In genomic region chr1:159150351-159150750, GRCm38 (mm10) we compare ENCODE assay signal across 11 mouse cellular contexts.
"Had no signal": no experiment of that assay in that cellular context is flagged by ENCODE, and none has a peak within 500 bp of the region (broad histone marks: within the 10 kb centered on the region; RNA-seq: fewer than 3 reads in every experiment).

No protein-coding gene starts in this region.

- ATAC-seq: liver, postnatal 0 days; lung, postnatal 0 days; midbrain, embryonic 13.5 days; midbrain, embryonic 15.5 days had no signal

- DNase-seq: liver, postnatal 0 days; lung, adult 2 months; lung, postnatal 14 days; lung, postnatal 36 days; right cerebral cortex, postnatal 14 days; thymus, adult 18-20 months; thymus, postnatal 14 days; thymus, postnatal 36 days had no signal
